Mouse (Mus musculus): ENCODE measurements around the gene Prkcq.

DNA sequence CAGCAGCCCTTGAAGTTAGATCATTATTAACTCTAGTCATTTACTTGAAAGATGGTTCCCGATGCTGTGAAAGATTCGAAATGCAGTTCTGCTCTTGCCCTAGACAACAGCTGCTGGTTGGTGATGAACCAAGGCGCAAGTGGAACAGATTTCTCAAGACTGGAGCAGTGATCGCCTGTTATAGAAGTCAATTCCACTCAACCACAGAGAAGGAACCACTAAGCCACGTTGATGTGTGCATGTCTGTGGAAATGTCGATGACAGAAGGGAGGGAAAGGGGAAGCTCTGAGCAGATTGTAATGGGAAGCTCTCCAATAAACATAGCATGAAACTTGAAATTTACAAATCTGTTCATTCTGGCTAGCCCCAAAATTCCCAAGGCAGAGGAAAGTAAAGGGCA lies 128.5 kb downstream of the Prkcq start:
- TF ChIP-seq POLR2A (IDR thresholded peaks at IDR 0.05; ENCODE audit: borderline replicate concordance, extremely low read depth, low read depth, low read length) (no peak), CTCF (IDR thresholded peaks at IDR 0.05; ENCODE audit: insufficient read depth, low read length) (no peak)
